Mouse (Mus musculus): ENCODE measurements around the gene Idh3b.

Gene Idh3b

DNA sequence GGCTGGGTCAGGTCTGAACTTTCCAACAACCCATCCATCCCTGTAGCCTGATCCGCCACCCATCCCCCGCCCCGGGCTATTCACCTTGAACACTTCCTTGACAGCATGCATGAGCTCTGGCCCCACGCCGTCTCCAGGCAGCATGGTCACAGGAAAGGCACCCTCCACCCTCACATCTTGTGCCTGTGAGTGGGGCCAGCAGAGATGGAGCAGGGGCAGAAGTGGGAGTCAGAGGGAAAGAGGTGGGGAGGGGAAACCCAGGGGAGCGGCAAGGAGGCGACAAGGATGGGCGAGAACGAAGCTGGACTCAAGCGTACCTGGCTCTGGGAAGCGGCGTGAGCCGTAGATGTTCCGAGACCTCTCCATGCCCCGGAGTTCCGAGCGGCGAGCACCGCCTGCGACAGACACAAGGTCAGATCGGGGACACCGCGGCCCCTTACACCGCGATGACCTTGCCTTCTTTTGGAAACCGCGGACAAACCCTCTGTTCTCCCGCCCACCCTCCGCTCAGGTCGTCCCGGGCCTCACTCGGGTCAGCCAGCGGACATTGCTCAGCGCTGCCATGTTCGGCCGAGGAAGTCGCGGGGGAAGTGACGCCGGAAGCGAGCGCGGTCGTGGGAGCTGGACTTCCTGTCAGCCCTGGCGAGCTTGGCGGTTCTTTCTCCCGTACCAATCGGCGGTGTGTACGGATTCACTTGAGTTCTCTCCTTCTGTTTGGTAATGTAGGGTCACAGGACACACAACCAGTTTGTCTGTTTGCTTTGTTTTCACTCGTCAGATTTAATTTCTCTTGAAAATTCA lies at the start of gene Idh3b:
Idh3b (minus strand) TSS at position 694 of the 801 bp plus-strand sequence.
- DNase-seq, result peak; percentile 95

DNA sequence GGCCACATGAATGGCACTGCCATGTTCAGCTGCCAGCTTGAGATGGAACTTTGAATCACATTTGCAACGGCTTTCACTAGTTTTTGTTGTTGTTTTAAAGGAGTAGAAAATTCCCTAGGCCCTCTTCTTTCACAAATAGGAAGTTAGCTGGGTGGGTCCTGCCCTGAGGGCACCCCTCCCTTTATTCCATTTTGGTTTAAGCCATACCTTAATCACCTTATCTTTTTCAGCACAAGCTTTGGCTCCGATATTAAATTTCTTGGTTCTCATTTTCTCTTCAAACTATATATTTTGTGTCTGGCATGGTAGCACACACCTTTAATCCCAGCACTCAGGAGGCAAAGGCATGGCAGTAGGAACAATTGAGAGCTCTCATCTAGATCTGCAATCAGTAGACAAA lies 45.2 kb upstream of the Idh3b start:
- DNase-seq, result no peak

DNA sequence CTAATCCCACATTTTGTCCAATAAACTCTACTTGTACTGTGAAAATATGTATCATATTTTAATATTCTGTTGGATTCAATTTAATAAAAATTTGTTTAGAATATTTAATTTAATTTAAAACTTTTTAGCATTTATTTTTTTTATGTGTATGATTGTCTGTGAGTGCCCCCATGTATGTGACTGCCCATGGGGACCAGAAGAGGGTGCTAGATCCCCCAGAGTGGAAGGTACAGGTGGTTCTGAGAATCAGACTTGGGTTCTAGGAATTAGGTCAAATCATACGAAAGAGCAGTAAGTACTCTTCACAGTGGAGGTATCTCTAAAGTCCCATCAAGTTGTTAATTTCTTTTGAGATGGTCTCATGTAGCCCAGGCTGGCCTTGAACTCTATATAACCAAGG lies 42.7 kb upstream of the Idh3b start:
- DNase-seq, result no peak

DNA sequence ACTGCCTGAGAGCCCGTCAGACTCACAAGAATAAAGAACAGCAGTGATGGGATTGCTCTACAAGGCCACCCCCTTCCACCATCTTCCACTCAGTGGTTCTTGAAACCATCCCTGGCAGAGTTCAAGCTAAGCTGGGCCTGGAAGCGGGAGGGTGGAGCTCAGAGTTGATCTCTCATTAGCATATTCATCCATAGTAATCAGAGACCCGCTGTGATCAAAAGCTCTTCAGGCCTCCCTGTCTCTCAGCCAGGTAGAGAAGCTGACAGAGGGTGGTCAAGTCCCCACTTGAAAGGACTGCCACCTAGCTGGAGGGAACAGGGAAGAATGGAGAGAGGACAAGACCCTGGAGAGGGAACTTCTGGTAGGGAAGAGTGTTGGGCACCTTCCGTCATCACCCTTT lies 18.7 kb upstream of the Idh3b start:
- DNase-seq, result no peak

DNA sequence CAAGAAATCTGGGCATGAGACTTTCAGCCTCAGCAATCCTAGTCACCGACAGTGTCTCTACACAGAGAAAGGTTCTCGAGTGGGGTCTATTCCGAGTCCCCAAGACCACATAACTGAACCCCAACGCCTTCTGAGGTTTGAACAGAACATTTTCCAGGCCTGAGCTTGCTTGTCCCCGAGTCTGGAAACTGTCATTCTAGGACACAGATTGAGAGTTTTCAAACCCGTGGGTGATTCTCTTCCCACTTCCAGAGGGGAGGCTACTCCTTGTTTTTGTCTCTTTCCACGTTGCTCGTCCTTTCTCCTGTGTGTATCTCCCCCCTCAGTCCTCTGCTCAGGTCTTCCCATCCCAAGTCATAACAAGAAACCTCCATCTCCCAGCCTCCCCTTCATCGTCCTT lies 13.2 kb upstream of the Idh3b start:
- DNase-seq, result no peak

DNA sequence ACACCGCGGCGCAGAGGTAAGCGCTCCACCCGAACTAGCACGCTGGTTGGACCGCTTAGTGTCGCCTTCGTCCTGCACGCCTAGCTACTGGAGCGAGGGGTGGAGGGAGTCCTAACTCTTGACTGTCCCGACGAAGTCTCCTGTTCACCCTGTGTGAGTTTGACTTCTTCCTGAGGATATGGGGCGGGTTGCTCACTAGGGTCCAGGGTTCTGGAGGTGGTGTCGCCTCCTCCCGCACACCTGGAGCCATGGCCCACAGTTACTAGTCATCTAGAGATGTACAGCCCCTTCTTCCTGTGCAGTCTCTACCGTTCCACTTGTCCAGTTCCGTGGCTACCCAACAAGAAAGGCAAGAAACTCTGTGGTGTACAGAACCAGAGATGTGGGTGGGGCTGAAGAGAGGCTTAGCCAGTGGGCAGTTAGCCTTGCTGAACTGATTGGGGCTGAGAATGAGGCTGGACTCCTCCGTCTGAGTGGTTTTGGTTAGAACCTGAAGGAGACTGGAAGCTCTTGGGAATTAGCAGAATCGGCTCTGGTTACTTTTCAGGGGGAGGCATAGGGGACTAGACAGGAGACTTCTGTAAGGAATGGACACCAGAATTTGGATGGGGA lies 11.9 kb upstream of the Idh3b start:
- no peak for DNase-seq

DNA sequence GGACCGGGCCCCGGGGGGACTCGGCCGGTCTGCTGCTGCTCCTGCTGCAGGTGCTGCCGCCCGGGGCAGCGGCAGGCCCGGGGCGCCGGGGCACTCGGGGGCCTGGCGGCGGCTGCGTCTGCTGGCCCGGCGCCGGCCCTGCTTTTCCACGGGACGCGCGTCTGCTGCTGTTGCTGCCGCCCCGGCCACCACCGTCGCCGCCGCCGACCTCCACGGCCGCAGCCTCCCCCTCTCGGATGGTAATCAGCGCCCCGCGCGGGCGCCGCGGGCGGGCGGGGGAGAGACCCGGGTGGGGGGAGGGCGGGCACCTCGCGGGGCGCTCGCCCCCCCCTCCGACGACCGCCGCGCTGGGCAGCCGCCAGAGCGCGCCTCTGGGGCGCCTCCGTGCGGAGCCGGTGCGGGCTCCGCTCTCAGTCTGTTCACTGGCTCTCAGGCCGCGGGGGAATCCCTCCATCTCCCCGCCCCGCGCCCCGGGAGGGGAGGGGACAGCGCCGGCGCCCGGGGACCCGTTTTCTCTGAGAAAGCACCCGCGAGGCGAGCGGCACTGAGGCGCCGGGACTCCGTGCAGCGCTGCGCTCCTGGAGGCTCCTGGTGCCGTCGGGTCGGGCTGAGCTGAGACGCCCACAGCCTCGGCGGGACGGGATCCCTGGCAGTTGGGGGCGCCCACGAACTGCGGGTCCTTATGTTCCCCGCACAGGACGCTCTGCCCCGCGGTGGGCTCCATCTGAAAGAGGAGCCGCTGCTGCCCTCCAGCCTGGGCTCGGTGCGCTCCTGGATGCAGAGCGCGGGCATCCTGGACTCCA lies 11.2 kb upstream of the Idh3b start:
- DNase-seq, result peak; percentile 70

DNA sequence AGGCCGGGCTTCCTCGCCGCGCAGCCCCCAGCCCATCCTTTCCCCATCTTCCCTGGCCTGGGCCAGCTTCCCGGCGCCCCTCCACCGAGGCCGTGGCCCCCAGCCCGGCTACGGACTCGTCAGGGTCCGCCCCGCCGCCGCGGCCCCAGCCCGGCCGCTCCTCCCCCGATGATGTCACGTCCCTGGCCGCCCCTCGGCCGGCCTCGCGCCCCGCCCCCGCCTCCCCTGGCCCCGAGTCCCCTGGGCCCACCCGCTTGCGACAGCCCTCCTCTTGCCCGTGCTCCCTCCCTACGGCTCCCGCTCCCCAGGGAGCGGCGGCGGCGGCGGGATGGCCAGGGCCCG lies 10.6 kb upstream of the Idh3b start, which contains the start of gene Ebf4:
Ebf4 (plus strand) TSS at position 234 of the 342 bp plus-strand sequence.
- DNase-seq, result peak; percentile 82

DNA sequence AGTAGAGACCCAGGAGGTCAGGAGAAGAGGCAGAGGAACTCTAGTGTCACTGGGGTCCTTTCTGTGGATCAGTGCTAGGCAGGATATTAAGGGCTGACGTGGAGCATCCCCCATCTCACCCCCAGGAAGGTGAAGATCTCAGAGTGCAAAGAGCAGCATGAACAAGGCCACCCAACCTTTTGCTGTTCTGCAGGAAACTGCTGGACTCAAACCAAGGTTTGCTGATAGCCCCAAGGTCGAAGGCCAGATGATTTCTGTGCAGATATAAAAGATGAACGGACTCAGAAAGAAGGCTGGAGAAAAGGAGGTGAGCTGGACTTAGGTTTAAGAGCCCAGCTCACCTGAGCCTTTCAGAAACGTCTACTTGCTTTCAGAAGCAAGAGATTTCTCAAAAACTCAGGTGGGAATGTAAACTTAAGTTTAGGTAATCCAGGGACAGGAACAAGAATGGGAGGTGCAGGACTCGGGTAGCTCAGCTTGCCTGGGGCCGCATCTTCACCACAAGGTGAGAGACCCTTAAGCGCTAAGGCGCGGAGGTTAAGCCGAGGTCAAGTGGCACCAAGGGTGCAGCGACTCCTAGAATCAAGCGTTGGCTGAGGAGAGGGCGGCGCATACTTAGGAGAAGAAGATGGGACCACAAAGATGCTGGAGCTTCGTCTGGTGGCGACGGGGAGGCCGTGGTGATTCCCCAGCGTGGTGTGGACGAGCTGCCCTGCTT lies 10.0 kb upstream of the Idh3b start:
- DNase-seq, result no peak

DNA sequence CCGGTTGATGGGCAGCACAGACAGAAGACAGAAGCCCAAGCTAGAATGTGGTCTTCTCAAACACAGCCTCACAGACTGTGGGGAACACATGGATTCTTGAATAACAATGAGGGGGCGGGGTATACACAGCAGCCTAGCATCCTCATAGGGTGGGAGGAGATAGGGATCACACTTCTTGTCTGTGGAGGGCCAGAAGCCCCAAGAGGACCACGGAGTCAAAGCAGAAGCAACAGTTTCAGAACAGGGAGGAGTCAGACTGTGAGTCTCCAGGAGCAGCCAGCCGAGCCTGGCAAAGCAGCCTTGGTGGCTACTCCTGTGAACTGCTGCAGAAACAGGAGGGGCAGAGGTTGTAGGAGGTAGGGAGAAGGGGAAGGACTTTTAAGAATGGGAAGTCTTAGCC lies 9.1 kb upstream of the Idh3b start:
- DNase-seq, result no peak

DNA sequence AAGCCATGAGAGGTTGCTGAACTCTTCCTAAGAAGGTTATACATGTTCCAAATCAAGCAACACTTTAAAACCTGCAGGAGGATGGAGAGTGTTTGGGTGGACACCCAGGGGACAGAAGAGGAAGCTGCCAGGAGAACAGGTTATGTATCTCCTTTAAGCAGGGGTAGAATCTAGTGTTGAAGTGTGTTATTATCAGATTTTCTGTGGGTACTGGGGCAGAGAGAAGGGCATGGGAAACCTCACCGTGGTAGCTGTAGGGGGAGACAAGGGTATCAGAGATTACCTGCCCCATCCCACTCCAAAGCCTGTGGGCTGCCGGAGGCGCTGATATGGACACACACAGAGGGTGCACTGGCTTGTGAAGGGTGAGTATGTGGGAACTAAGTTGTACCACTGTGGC lies 8.7 kb upstream of the Idh3b start:
- DNase-seq, result no peak

DNA sequence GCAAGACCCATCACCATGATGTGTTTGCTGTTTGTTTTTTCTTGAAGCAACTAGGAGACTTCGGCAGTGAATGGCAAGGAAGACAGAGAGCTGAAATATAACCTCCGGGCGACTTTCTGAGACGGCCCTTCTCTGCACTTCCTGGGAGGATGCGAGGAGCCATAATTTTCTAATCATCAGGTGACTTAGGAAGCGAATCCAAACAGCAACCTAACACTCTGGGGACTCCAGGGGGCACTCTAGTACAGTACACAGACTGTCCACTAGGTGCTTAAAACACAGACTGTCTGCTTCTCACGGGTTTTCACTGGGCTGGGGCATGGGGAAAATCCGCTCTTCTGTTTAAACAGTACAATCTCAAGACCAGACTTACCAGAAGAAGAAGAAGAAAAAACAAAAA lies 7.1 kb upstream of the Idh3b start:
- peak; percentile 83 for DNase-seq

DNA sequence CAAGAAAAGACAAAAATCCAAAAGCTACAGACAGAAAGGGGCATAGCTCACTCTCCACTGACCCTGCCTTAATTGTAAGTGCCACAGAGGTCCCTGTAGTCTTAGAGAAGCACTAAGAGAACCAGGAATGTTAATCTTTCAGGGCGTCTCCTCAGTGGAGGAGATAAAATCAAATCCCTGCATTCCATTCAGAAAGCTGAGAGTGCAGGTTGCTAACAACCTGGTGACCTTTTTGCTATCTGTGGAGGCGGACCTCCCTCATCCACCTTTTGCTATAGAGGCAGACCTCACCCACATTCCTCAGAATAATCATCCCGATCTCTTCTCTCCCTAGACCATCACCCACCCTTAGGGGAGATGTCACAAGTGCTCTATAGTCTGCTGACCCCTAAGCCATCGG lies 4.7 kb upstream of the Idh3b start:
- DNase-seq, result no peak

DNA sequence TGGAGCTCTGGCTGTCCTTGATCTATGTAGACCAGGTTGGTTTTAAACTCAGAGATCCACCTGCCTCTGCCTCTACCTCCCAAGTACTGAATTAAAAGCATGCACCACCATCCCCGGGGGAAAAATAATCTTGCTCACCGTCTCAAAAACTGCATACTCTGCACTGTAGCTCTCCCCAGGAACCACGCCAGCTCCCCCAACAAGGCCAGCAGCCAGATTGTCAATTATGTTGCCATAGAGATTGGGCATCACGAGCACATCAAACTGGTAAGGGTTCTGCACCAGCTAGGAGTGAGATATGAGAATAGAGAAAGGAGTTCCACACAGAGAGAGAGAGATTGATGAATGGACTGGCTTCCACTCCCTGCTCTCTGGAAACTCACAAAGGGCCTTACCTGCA lies 3.5 kb downstream of the Idh3b start:
- no peak for DNase-seq

DNA sequence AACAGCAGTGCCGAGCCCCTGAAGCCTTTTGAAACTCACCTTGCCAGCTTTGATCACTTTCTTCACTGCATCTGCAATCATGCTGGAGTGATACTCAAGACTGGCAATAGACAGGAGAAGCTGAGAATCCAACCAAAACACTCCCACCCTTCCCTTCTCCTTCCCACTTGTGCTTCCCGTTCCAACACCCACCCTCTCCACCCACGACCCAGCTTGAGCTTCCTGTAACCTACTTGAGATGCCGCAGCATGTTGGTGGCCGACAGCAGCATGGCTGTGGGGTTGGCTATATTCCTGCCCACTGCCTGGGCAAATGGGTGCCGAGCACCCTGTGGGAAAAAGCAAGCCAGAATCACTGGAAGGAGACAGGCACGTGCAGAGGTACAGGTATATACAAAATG lies 4.1 kb downstream of the Idh3b start:
- DNase-seq, result no peak

DNA sequence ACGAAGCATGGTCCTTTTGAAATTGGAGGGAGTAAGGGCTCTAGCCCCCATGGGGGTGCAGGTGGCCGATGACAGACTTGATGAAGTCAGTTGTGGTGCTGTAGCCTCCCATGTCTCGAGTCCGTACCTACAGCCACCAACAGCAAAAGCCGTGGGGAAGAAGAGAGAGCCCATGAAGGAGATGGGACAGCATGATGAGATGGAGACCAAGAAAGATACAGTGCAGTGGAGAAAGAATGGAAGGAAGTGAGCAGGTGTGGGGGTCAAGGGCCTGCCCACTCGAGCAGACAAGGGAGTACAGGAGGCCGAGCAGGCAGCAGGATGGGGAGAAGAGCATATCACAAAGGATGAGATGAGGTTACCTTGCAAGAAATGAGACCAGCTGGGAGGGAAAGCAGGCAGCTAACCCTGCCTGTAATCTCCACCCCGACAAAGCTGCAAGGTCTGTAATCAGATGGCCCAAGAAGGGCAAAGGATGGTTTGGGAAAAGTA lies 4.7 kb downstream of the Idh3b start:
- no peak for DNase-seq

DNA sequence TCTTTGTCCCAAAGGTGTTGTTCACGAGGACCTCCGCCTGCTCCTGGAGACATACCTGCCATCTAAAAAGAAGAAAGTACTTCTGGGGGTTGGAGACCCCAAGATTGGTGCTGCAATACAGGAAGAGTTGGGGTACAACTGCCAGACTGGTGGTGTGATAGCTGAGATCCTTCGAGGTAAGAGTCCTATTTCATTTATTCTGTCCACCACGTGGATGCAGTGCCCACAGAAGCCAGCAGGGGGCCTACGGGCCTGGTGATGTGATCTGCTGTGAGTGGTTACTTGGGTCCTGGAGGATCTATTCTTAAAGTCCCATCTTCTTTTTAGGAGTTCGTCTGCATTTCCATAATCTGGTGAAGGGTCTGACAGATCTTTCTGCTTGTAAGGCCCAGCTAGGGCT lies 8.7 kb downstream of the Idh3b start:
- peak; percentile 76 for DNase-seq

DNA sequence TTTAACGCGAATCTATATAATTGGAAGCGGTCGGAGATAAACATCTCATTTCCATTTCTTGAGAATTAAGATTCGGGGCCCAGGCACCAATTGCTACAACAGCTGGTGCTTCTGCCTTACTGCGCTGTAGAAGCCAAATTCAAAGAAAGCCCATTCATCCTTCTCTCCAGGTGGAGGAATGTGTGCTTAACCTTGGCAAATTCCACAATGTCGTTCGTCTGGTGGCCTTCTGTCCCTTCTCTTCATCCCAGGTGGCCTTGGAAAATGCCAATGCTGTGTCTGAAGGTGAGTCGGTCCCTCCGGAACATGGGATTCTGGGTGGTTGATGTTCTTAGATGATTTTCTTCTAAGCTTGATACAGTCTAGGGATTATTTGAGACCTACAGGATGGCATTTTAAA lies 9.5 kb downstream of the Idh3b start:
- no peak for DNase-seq

DNA sequence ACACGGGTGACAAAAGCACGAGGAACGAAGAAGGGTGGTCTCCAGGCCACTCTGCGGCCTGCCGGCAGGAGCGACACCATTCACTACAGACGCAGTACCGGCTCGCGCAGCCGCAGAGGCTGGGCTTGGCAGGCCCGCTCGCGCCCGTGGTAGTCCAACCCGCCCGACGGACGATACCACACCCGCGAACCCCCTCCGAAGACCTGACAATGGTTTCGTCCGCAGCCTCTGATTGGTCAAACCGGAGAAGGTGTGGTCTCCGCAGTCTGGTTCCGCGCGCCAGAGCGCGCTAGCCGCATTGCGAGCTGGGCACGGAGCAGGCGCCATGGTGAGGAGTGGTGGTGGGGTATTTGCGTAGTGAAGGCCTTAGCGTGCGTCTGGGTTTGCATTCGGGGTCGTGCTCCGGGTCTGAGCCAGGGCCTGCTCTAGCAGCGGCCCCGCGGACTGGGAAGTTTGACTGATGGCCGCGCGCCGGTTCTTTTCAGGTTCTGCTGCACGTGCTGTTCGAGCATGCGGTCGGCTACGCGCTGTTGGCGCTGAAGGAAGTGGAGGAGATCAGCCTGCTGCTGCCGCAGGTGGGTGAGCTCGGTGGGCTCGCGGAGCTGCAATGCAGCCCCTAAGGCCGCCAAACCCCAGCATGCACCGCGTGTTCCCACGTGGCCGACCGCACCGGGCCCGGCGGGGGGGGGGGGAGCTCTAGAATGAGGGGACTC lies 10.0 kb downstream of the Idh3b start, which contains the start of gene Nop56:
Nop56 (plus strand) TSS at position 282 of the 713 bp plus-strand sequence.
- DNase-seq, result peak; percentile 99

DNA sequence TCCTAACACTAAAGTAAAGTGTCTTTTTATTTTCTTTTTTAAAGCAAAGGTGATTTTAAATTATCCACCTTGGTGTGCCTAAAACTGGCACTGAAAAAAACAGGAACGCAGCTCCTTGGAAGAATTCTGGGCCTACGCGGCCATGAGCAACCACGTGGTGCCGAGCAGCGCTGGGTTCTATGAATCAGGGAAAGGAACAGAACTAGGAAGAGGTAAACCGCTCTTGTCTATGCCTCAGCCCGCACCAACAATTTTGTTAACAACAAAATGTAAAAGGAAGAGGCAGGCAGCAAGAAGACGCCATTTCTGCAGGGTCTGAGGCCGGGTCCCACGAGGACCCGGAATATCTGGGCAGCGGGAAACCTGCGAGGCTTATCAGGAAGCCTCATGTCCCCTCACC lies 10.6 kb downstream of the Idh3b start:
- no peak for DNase-seq

DNA sequence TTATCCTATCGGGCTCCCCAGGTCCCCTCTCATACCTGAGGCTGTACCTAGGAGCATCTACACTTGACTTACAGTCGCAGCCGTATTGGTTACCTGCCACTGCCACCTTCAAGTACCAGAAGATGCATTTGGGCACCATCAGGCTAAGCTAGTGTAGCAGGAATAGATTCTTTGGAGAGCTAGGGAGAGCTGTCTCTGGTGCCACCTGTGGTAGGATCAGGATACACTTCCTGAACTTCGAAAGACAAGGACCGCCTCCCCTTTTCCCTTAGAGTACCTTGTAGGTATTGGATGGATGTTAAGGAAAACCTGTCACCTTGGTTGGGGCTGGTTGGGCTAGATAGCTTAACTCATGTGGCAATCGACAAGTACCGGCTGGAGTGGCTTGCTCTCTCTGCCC lies 16.3 kb downstream of the Idh3b start:
- DNase-seq, result no peak

DNA sequence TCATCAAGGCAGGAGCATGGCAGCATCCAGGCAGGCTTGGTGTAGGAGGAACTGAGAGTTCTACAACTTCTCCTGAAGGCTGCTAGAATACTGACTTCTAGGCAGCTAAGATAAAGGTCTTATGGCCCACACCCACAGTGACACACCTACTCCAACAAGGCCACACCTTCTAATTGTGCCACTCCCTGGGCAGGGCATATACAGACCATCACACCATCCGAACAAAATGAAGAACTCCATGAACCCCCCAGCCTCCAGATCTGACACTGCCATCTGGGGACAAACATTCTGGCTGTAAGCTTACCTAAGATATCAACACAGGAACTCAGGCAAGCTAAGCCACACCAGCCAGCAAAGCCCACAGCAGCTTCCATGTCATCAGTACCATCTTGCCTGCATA lies 18.8 kb downstream of the Idh3b start:
- DNase-seq, result no peak
